18 mouse cellular contexts compared by ENCODE assay signal in genomic region chr4:154708223-154708622, GRCm38 (mm10). TPM values are rescaled to one million over a fixed set of nuclear protein-coding genes. Genes with fewer than 3 reads are reported as not detected.
"Had no signal": no experiment of that assay in that cellular context is flagged by ENCODE, and none has a peak within 500 bp of the region (broad histone marks: within the 10 kb centered on the region; RNA-seq: fewer than 3 reads in every experiment).

No protein-coding gene starts in this region.

- H3K4me2 ChIP-seq: liver, embryonic 13.5 days; lung, embryonic 15.5 days; midbrain, embryonic 12.5 days had no signal

- H3K36me3 ChIP-seq: liver, embryonic 13.5 days; lung, embryonic 15.5 days; midbrain, embryonic 12.5 days had no signal

- H3K4me3 ChIP-seq: left cerebral cortex, adult 2 months; liver, embryonic 13.5 days; lung, embryonic 15.5 days; midbrain, embryonic 12.5 days had no signal

- ATAC-seq: liver, postnatal 0 days; midbrain, embryonic 16.5 days had no signal

- H3K9me3 ChIP-seq: liver, embryonic 13.5 days; lung, embryonic 15.5 days; midbrain, embryonic 12.5 days had no signal

- DNase-seq: kidney, adult 11 months; liver; liver, embryonic 13.5 days; liver, postnatal 0 days; right cerebral cortex, postnatal 25 days; thymus, adult 2 months; thymus, postnatal 25 days had no signal

- H3K27ac ChIP-seq: left cerebral cortex, adult 2 months; liver, embryonic 13.5 days; lung, embryonic 15.5 days; midbrain, embryonic 12.5 days; stomach, postnatal 0 days had no signal

- H3K4me1 ChIP-seq: liver, embryonic 13.5 days; midbrain, embryonic 12.5 days had no signal

- H3K27me3 ChIP-seq: lung, embryonic 15.5 days had no signal

- H3K9ac ChIP-seq: liver, embryonic 13.5 days; liver, postnatal 0 days; lung, embryonic 15.5 days; midbrain, embryonic 12.5 days had no signal

RNA-seq across cellular contexts. Expression of gene Actrt2, which starts 40.6 kb away (rescaled TPM):
- total RNA-seq: layer of hippocampus, postnatal 25 days; left cerebral cortex, adult 2 months; left cerebral cortex, postnatal 36 days; megakaryocyte-erythroid progenitor cell, adult 5-6 weeks had no signal
- polyA plus RNA-seq: kidney, embryonic 16.5 days; liver, embryonic 13.5 days; liver, postnatal 0 days; lung, embryonic 15.5 days; midbrain, embryonic 12.5 days; midbrain, embryonic 16.5 days; neural tube, embryonic 14.5 days; stomach, postnatal 0 days; urinary bladder, adult 2 months had no signal
